Mouse (Mus musculus): ENCODE results near the gene Nf2. TPM values are rescaled to one million over a fixed set of nuclear protein-coding genes. Genes with fewer than 3 reads are reported as not detected.

The Nf2 gene
- total RNA-seq, 2 experiments from 2014 or later, result 92.9 to 101 TPM

DNA sequence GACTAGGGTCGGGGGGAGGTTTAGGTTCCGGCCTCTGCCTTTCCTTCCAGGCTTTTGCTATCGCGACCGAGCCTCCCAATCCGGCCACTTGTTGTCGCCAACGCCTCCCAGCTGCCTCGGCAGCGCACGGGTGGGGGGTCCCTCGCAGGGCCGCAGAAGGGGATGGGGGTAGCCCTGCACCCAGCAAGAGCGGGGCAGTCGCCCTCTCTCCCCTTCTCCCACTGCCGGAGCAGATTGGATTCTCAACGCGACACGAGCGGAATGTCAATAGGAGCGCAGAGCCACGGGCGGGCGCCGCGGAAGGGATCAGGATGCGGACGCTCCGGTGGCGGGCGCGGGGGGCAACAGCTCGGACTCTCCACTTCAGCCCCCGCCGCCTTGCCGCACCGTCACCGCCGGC is 103.4 kb downstream of the Nf2 start:
- DNase-seq, result no peak

DNA sequence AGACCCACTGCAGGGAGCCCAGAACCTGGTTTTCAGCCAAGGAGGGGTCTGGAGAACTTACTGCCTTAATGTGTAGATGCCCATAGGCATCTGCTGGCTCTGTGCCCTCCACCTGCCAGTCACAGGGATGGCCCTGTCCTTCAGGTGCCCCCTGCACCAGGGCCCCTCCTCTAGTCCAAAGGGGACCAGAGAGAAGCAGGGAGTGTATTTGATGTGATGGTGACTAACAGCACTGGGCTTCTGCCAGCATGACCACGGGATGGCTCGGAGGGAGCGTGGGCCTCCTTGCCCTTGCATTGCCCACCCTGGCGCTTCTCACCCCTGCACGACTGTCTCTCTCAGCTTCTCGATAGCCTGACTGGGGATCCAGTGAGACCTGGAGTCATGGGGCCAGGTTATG is 104.6 kb downstream of the Nf2 start:
- no peak for DNase-seq

DNA sequence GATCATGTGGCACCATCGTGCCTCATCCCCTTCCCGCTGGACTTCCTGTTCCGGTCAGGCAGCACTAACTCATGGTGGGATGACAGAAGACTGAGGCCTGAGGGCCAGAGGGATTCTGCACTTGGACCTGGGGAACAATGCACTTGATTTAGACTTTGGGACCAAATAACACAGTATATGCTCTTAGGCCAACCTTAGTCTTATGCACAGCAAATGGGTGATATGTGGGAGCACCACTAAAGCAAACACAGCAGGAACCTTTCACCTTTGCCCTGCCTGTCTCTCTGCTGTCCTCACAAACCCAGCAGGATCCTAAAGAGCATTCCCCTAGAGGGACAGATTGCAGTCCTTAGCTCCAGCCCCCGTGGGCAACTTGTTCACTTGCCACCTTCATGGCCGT is 108.6 kb downstream of the Nf2 start:
- DNase-seq, result no peak

- no peak for DNase-seq
Observed at GRCm38 (mm10) chr11:4738719-4739118, 110.6 kb downstream of the Nf2 start.

DNA sequence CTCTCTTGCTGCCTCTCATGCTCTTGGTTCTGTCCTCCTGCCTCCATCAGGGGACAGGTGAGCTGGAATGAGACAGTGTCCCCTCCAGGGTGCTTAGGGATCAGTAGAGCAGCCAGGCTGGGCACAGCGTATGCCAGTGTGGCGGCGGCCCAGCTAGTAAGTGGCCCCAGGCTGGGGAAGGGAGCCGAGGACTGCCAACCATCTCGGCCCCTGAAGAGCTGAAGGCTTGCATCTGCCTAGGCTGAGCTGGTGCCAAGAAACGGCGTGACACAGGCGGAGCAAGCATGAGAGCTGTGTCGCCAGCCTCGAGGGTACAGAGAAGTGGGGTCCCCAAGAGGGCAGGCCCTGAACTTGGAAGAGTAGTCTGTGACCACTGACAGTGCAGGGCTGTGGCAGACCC is 111.7 kb downstream of the Nf2 start:
- no peak for DNase-seq

DNA sequence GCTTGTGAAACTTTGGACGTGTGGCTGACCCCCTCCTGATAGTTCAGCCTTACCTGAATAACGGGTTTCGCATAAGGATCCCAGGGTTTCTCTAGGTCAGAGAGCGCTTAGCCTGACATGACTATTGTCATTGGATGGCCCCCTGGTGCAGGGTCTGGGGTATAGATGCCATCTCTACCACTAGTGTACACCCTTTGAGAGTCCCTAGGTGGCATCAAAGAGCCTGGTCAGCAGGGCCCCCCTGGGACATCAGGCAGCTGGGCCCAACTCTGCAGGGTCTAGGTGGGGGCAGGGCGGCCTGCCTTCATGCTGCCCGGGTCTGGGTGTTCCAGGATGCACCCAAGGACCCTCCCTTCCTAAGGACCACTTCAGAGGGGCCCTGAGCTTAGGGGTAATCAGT is 113.0 kb downstream of the Nf2 start:
- DNase-seq, result no peak

GRCm38 (mm10) chr11:4734179-4734578 is 115.2 kb downstream of the Nf2 start:
- DNase-seq, result no peak

DNA sequence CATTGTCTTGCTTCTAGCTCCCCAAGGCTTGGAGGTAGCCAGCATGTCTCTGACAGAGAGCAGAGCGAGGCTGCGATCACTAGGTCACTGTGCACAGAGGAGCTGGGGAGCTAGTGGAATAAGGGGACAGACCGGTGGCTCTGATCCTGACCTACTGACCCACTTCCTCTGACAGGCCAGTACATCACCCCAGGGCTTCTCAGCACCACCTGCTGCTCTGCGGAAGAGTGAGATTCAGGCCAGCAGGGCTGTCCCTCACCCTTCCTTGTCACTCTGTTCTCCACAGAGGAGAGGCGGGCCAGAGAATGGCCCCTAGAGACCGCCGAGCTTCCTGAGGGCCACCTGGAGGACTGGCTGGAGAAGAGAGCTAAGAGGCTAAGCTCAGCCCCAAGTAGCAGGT is 117.6 kb downstream of the Nf2 start:
- no peak for DNase-seq

- no peak for DNase-seq
Observed at GRCm38 (mm10) chr11:4730913-4731312, 118.4 kb downstream of the Nf2 start.

GRCm38 (mm10) chr11:4730096-4730495 is 119.2 kb downstream of the Nf2 start:
- no peak for DNase-seq

DNA sequence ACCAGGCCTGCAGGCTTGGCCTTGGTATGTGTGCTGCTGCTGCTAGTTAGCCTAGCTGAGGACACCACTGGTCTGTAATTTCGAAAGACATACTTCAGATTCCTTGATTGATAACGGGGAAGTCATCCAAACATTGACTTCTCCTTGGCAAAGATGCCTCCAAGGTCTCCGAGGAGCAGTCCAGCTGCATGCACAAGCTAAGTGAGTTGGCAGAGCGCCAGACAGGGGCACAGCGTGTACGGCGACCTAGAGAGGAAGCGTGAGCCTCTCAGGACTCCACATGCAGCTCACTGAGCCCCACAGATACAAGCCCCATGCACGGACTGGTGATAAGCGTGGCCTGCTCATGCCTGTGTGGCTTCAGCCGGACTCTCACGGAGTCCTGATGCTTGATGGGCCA is 119.7 kb downstream of the Nf2 start:
- DNase-seq, result no peak

- DNase-seq, result no peak
Observed at GRCm38 (mm10) chr11:4721728-4722127, 127.6 kb downstream of the Nf2 start.

DNA sequence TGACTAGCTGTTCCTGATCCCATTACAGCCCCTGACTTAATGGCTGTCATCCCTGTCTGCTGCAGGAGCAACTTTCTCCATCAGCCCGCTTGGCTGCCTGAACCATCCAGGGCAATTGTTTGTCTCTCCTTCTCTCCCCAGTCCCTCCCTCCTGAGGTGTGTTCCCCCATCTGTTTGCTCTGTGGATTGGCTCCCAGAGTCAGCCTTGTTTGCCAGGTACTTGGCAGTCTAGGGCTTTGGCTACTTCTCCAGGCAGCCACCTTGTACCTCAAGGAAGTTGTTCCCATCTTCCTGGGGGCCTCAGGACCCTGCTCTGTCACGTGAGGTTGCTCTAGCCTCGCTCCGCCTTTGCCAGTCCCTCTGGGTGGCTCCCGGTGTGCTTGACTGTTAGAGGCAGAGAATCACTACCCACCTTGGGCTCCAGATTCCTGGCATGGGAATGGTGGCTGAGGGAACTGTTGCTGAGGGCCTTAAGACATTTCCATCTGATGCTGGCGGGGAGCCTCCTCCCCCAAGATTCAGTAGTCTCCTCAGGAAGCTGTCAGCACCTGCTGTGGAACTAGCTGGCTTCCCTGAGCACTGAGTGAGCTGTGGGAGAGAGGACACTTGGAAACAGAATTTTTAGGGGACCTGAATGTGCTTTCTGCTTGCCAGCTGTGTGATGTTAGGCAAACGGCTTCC is 128.3 kb downstream of the Nf2 start:
- no peak for DNase-seq

GRCm38 (mm10) chr11:4720393-4720792 is 128.9 kb downstream of the Nf2 start:
- DNase-seq, result no peak

GRCm38 (mm10) chr11:4719961-4720360 is 129.4 kb downstream of the Nf2 start:
- no peak for DNase-seq

- DNase-seq, result no peak
Observed at GRCm38 (mm10) chr11:4718548-4718947, 130.8 kb downstream of the Nf2 start.

DNA sequence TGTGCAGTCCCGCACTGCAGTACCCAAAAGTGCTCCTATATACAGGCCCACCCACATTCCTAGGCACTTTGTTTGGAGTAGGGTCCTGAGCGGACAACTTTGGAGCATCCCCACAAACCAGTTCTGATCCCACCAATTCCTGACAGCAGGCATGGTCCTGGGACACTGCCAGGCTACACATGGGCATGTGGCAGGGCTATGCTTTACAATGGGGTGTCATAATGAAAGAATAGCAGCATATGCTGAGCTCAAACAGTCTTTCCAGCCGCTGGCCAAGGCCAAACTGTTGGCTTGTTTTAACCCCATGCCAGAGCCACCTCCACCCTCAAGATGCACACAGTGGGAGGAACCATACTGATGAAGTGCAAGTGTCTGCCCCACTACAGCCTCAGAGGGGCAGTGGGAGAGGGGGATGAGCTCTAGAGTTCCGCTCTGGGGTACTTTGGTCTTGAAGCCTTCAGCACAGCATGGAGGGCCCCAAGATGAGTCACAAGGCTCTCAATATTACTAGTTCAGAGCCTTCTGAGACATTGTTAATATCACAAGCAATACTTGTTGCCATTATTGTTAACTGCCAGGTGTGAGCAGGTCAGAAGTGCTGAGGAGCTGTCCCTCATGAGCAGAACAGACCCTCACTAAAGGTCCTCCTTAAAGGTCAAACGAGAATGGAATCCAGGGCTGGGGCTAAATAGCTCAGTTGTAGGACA is 132.7 kb downstream of the Nf2 start:
- no peak for DNase-seq

Small RNAs within 50 kb of the gene (microRNA-seq; reads per million reads assigned to microRNA genes)
- gene Mir6918, result 0.90 to 1.9 reads per million in 2 experiments

Other genes with a start within 250 kb of the Nf2 start
- gene Gm11032, start 229.5 kb downstream of the Nf2 start, total RNA-seq (2021), result not detected
- gene Ascc2, start 211.8 kb downstream of the Nf2 start, total RNA-seq (2021), result 10 to 100 TPM; 22.2 to 25.8 TPM
- gene Uqcr10, start 145.2 kb downstream of the Nf2 start, total RNA-seq (2021), result 100 to 1,000 TPM; 370 to 401 TPM
- gene Zmat5, start 144.9 kb downstream of the Nf2 start, total RNA-seq (2021), result 10 to 100 TPM; 33.0 to 38.2 TPM
- 100 to 1,000 TPM; 287 to 306 TPM for gene Cabp7, start 102.8 kb downstream of the Nf2 start, total RNA-seq (2021)
- gene Nipsnap1, start 24.4 kb upstream of the Nf2 start, total RNA-seq (2021), result 10 to 100 TPM; 81.2 to 86.8 TPM
- gene Thoc5, start 45.8 kb upstream of the Nf2 start, total RNA-seq (2021), result 10 to 100 TPM; 40.4 to 41.2 TPM
- 10 to 100 TPM; 38.5 to 44.9 TPM for gene Nefh, start 98.5 kb upstream of the Nf2 start, total RNA-seq (2021)
- gene Ap1b1, start 137.3 kb upstream of the Nf2 start, total RNA-seq (2021), result 100 to 1,000 TPM; 142 to 146 TPM
- gene Rasl10a, start 208.6 kb upstream of the Nf2 start, total RNA-seq (2021), result 100 to 1,000 TPM in 1 of 2 experiments, 10 to 100 TPM in 1; 88.6 to 112 TPM
- gene Gas2l1, start 215.8 kb upstream of the Nf2 start, total RNA-seq (2021), result 100 to 1,000 TPM in 1 of 2 experiments, 10 to 100 TPM in 1; 95.7 to 104 TPM
- 10 to 100 TPM; 20.2 to 22.2 TPM for gene Rhbdd3, start 249.4 kb upstream of the Nf2 start, total RNA-seq (2021)
- gene Ewsr1, start 249.7 kb upstream of the Nf2 start, total RNA-seq (2021), result 100 to 1,000 TPM; 319 to 373 TPM

All from layer of hippocampus, postnatal 36 days (tissue).